Mouse (Mus musculus): Measurements from ENCODE around the gene Trdn. TPM values are rescaled to one million over a fixed set of nuclear protein-coding genes. Genes with fewer than 3 reads are reported as not detected.

Trdn gene
- polyA plus RNA-seq (2015; fragmentation: Nextera tagmentation; extraction: Ambion mirVana) = 0.21 and 0.33 TPM in 2 replicates

DNA sequence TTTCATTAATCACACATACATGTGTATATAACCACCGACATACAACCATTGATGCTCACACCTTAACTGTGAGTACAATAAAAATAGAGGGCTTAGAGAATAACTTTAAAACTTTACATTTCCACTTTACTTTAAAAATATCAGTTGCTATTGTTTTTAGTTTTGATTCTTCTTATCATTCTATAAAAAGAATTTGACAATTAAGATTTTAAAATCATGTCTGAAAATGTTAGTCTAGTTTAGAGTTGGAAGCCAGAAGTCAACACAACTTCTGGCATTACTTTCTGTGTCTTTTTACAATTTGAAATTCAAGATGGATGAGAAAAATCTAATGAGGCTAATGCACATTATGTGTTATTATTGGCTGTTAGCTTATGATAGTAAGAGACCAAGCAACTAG, at the start of gene Trdn:
Gene Trdn (plus strand): TSS at position 301 of the 400 bp plus-strand sequence.
- WGBS = 100% methylated on average over 1 of the region's 1 CpGs
- Histone ChIP-seq H3K4me2 (ENCODE audit: low read length) (no peak within 1 kb of the TSS), H3K27ac (ENCODE audit: low read length) (no peak within 1 kb of the TSS), H3K4me3 (replicated peaks; ENCODE audit: low read length) (no peak within 1 kb of the TSS), H3K4me1 (replicated peaks; ENCODE audit: control insufficient read depth, insufficient read depth, low read length) (peaks cover 7% of the 10 kb centered on the region), H3K9ac (replicated peaks; ENCODE audit: low read depth, low read length) (no peak within 1 kb of the TSS), H3K27me3 (replicated peaks; ENCODE audit: control insufficient read depth, insufficient read depth, low read length) (no peaks in the 10 kb centered on the region), H3K9me3 (ENCODE audit: control insufficient read depth, low read length) (no peaks in the 10 kb centered on the region), H3K36me3 (ENCODE audit: control insufficient read depth, insufficient read depth) (no peaks in the 10 kb centered on the region)
- ATAC-seq = no peak

DNA sequence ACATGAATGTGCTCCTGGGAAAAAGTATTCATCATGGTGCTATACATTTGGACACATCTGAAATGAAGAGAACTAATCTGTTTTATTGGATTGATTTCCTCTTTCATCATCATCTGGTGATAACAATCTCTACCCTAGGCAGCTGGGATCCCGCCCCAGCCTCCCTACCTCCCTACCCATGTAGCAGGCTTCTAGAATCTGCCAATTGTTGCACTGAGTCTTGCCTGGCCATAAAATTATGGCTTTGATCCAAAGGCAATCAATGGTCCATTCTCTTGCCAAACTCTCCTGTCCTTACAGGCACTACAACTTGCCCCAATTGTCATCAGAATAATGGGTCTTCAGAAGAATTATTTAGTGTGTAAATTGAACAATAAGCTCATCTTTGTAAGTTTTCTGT, 19.6 kb upstream of the Trdn start:
- H3K9ac ChIP-seq (replicated peaks; ENCODE audit: low read depth, low read length) = no peak overlapping the region
- H3K27me3 ChIP-seq (replicated peaks; ENCODE audit: control insufficient read depth, insufficient read depth, low read length) = no peaks in the 10 kb centered on the region
- H3K9me3 ChIP-seq (ENCODE audit: control insufficient read depth, low read length) = no peaks in the 10 kb centered on the region
- no peaks in the 10 kb centered on the region for H3K36me3 ChIP-seq (ENCODE audit: control insufficient read depth, insufficient read depth)
- no peaks in the 10 kb centered on the region for H3K4me1 ChIP-seq (replicated peaks; ENCODE audit: control insufficient read depth, insufficient read depth, low read length)
- ATAC-seq = no peak
- H3K4me3 ChIP-seq (replicated peaks; ENCODE audit: low read length) = no peak overlapping the region
- 81% methylated on average over 1 of the region's 1 CpGs for WGBS
- H3K27ac ChIP-seq (ENCODE audit: low read length) = no peak overlapping the region
- H3K4me2 ChIP-seq (ENCODE audit: low read length) = no peak overlapping the region

DNA sequence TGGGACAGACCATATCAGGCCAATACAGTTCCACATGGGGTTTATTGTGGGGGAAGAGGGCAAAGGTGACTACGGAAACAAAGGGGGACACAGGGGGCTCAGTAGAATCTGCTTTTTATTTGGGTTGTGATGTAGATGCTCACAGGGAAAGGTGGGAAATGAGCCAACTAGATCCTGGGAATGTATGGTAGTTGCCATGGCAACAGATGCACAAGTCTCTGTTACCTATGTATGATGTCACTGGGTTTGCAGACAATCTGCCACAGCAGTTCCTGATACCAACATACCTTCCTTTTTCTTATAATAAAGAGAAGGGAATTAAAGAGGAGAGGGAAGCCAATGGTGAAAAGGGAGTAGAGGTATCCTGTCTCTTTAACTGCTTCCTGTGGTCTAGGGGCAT, 14.8 kb upstream of the Trdn start:
- ATAC-seq = peak; percentile 45; the same call in 1 of the 2 replicates

DNA sequence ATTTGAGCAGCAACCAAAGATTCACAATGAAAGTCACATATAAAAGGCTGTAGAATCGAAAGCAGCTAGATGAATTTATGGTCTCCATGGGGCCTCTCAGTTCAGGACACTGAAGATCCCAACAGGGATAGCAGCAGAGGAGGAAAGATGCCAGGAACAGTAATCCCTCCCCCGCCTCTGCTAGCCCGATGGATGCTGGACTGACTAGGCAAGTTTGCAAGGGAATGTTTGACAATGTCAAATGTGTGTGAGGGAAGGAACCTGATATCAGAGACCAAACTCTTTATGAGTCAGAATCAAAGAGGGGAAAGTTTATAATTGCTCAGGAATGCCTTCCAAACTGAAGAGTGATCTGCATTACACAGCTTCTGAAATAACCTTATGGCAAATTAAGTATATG, 7.2 kb upstream of the Trdn start:
- WGBS = 85% methylated on average over 3 of the region's 3 CpGs
- H3K27ac ChIP-seq (ENCODE audit: low read length) = no peak overlapping the region
- no peak overlapping the region for H3K4me3 ChIP-seq (replicated peaks; ENCODE audit: low read length)
- no peaks in the 10 kb centered on the region for H3K9me3 ChIP-seq (ENCODE audit: control insufficient read depth, low read length)
- no peaks in the 10 kb centered on the region for H3K36me3 ChIP-seq (ENCODE audit: control insufficient read depth, insufficient read depth)
- ATAC-seq = no peak
- no peak overlapping the region for H3K4me2 ChIP-seq (ENCODE audit: low read length)
- no peaks in the 10 kb centered on the region for H3K4me1 ChIP-seq (replicated peaks; ENCODE audit: control insufficient read depth, insufficient read depth, low read length)
- H3K27me3 ChIP-seq (replicated peaks; ENCODE audit: control insufficient read depth, insufficient read depth, low read length) = no peaks in the 10 kb centered on the region
- H3K9ac ChIP-seq (replicated peaks; ENCODE audit: low read depth, low read length) = no peak overlapping the region

More for the DNA sequence above, 14.8 kb upstream of the Trdn start:
- Histone ChIP-seq H3K4me3 (replicated peaks; ENCODE audit: low read length) (no peak overlapping the region), H3K4me2 (ENCODE audit: low read length) (no peak overlapping the region), H3K9me3 (ENCODE audit: control insufficient read depth, low read length) (no peaks in the 10 kb centered on the region), H3K9ac (replicated peaks; ENCODE audit: low read depth, low read length) (no peak overlapping the region), H3K27me3 (replicated peaks; ENCODE audit: control insufficient read depth, insufficient read depth, low read length) (no peaks in the 10 kb centered on the region), H3K4me1 (replicated peaks; ENCODE audit: control insufficient read depth, insufficient read depth, low read length) (no peaks in the 10 kb centered on the region), H3K36me3 (ENCODE audit: control insufficient read depth, insufficient read depth) (no peaks in the 10 kb centered on the region), H3K27ac (ENCODE audit: low read length) (no peak overlapping the region)
- 93% methylated on average over 1 of the region's 1 CpGs for WGBS

DNA sequence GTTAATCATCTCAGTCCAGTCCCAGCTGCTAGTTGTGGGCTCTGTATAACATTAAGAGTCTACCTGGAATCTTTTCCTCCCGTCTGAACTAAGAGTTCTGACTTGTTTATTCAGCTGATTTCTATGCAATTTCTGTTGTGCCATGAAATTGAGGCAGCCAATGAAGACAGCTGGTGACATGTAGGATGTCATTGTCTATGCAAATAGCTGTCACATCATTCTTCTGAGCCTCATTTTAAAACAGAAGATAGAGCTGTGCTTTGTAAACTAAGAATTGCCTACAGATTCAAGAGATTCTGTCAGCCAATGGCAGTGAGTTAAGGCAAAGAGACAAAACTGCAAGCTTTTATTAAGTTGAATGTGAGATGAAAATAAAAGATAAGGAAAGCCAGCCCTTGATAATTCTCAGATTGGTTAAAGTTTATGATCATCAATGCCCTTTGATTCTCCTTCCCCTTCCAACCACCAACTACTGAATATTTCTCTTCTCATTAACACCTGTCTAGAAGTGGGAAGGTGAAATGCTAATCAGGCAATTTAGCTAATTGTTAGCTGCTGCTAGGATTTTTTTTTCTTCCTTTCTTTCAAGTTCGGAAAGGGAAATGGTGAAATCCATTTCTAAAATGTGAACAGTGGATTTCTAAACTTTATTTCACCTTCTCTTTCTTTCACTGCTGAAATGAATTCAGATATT, 1.9 kb downstream of the Trdn start:
- Histone ChIP-seq H3K4me3 (replicated peaks; ENCODE audit: low read length) (no peak overlapping the region), H3K27me3 (replicated peaks; ENCODE audit: control insufficient read depth, insufficient read depth, low read length) (no peaks in the 10 kb centered on the region), H3K9me3 (ENCODE audit: control insufficient read depth, low read length) (no peaks in the 10 kb centered on the region), H3K4me1 (replicated peaks; ENCODE audit: control insufficient read depth, insufficient read depth, low read length) (peaks cover 7% of the 10 kb centered on the region), H3K9ac (replicated peaks; ENCODE audit: low read depth, low read length) (no peak overlapping the region), H3K36me3 (ENCODE audit: control insufficient read depth, insufficient read depth) (no peaks in the 10 kb centered on the region), H3K4me2 (ENCODE audit: low read length) (no peak overlapping the region), H3K27ac (ENCODE audit: low read length) (peak overlapping the region; percentile 30; the same call in 1 of the 2 replicates)
- ATAC-seq = peak; percentile 87
- 24% methylated on average over 2 of the region's 2 CpGs for WGBS

DNA sequence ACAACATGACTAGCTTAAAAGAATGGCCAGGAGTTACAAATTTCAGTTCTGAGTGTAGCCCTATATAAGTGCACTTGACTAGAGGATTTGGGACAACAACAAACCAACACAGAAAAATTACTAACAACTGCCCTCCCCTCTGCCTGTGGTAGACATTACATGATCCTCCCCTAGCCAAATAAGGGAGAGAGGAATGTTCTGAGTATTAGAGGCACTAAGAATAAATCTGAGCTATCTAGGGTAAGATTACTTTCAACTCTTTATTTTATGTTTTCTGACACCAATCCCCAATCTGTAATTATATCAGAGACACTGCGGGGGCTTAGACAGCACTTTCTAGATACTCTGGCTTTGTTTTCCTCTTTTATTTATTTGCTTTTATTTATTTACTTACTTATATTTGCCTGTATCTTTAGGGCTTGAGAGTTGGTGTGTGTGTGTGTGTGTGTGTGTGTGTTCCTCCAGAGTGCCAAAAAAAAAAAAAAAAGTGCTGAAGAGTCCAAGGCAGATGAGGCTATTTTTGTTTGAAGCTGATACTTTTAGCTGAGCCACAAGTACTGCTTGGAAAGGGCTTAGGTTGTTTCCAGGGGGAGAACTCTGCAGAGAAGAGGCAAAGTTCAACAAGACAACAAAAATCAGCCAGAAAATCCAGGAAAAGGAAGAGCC, 2.7 kb downstream of the Trdn start:
- H3K27me3 ChIP-seq (replicated peaks; ENCODE audit: control insufficient read depth, insufficient read depth, low read length) = no peaks in the 10 kb centered on the region
- no peak overlapping the region for H3K4me3 ChIP-seq (replicated peaks; ENCODE audit: low read length)
- H3K4me1 ChIP-seq (replicated peaks; ENCODE audit: control insufficient read depth, insufficient read depth, low read length) = peaks cover 7% of the 10 kb centered on the region
- no peak overlapping the region for H3K9ac ChIP-seq (replicated peaks; ENCODE audit: low read depth, low read length)
- 92% methylated on average over 1 of the region's 1 CpGs for WGBS
- no peaks in the 10 kb centered on the region for H3K9me3 ChIP-seq (ENCODE audit: control insufficient read depth, low read length)
- H3K36me3 ChIP-seq (ENCODE audit: control insufficient read depth, insufficient read depth) = no peaks in the 10 kb centered on the region
- no peak for ATAC-seq
- no peak overlapping the region for H3K4me2 ChIP-seq (ENCODE audit: low read length)
- H3K27ac ChIP-seq (ENCODE audit: low read length) = no peak overlapping the region

DNA sequence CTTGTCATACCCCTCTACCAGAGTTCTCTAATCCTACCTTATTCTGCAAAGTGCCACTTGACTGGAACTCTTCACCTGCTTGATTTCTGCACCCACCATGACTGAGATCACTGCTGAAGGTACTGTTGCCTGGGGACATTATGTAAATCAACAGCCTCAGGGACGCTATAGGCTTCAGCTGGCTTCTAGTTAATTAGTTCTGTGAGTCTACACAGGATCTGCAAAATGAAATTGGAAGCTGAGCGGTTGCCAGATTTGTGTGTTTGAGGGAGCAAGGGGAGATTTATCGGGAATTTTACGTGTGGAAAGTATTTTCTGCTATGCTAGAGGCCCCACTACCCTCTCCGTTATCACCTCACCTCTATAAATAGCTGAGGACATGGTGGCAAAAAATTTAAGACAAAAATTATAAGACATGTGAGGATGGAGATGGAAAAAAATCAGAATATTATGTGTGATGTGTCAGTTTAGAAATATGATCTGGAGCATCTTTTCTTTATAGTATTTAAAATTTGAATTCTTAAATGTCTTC, 3.3 kb downstream of the Trdn start:
- H3K9me3 ChIP-seq (ENCODE audit: control insufficient read depth, low read length) = no peaks in the 10 kb centered on the region
- ATAC-seq = peak; percentile 64
- 50% methylated on average over 5 of the region's 5 CpGs for WGBS

DNA sequence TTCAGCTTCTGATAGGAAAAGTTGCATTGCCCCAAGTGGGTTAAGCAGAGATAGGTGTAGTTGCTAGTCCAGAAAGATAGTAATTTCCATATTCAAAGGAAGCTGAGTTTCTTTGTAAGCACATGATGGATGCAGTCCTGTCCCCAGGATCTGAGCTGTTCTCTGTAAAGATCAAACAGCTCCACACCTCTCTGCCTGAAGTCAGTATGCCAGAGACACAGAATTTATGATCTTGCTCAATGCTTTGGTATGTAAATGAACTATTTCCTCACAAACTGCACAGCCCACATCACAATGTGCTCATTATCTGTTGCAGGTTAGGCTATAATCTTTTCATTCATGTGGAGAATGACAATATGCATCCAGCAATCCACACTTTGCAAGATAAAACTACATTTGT, 8.0 kb downstream of the Trdn start:
- H3K4me2 ChIP-seq (ENCODE audit: low read length) = no peak overlapping the region

More for the DNA sequence above, 3.3 kb downstream of the Trdn start:
- peaks cover 7% of the 10 kb centered on the region for H3K4me1 ChIP-seq (replicated peaks; ENCODE audit: control insufficient read depth, insufficient read depth, low read length)
- no peak overlapping the region for H3K9ac ChIP-seq (replicated peaks; ENCODE audit: low read depth, low read length)
- H3K36me3 ChIP-seq (ENCODE audit: control insufficient read depth, insufficient read depth) = no peaks in the 10 kb centered on the region
- no peak overlapping the region for H3K27ac ChIP-seq (ENCODE audit: low read length)
- H3K27me3 ChIP-seq (replicated peaks; ENCODE audit: control insufficient read depth, insufficient read depth, low read length) = no peaks in the 10 kb centered on the region
- H3K4me2 ChIP-seq (ENCODE audit: low read length) = no peak overlapping the region
- H3K4me3 ChIP-seq (replicated peaks; ENCODE audit: low read length) = no peak overlapping the region

DNA sequence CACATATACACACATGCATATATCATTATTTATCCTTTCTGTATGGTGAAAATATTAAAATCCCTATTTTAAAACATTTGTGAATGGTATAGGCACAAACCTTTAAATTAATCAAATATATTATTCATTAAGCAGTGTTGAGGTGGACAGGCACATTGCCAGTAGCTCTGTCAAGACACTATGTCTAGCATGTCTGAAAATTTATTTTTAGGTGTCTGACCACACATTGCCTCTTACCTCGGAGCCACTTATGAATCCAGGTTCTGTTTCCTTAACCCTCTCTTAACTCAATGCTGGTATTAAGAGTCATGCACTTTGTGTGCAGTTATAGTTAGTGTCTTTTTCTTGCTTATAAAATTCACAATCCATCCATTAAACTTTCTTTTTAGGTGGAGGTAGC, 12.0 kb downstream of the Trdn start:
- ATAC-seq = no peak
- Histone ChIP-seq H3K36me3 (ENCODE audit: control insufficient read depth, insufficient read depth) (no peaks in the 10 kb centered on the region), H3K9ac (replicated peaks; ENCODE audit: low read depth, low read length) (no peak overlapping the region), H3K4me3 (replicated peaks; ENCODE audit: low read length) (no peak overlapping the region), H3K27ac (ENCODE audit: low read length) (no peak overlapping the region), H3K9me3 (ENCODE audit: control insufficient read depth, low read length) (no peaks in the 10 kb centered on the region), H3K27me3 (replicated peaks; ENCODE audit: control insufficient read depth, insufficient read depth, low read length) (no peaks in the 10 kb centered on the region), H3K4me2 (ENCODE audit: low read length) (no peak overlapping the region), H3K4me1 (replicated peaks; ENCODE audit: control insufficient read depth, insufficient read depth, low read length) (no peaks in the 10 kb centered on the region)
- WGBS = 53% methylated on average over 1 of the region's 1 CpGs

More for the DNA sequence above, 8.0 kb downstream of the Trdn start:
- ATAC-seq = no peak
- H3K9me3 ChIP-seq (ENCODE audit: control insufficient read depth, low read length) = no peaks in the 10 kb centered on the region
- H3K9ac ChIP-seq (replicated peaks; ENCODE audit: low read depth, low read length) = no peak overlapping the region
- H3K27ac ChIP-seq (ENCODE audit: low read length) = no peak overlapping the region
- H3K36me3 ChIP-seq (ENCODE audit: control insufficient read depth, insufficient read depth) = no peaks in the 10 kb centered on the region
- H3K4me1 ChIP-seq (replicated peaks; ENCODE audit: control insufficient read depth, insufficient read depth, low read length) = peaks cover 4% of the 10 kb centered on the region
- H3K4me3 ChIP-seq (replicated peaks; ENCODE audit: low read length) = no peak overlapping the region
- no peaks in the 10 kb centered on the region for H3K27me3 ChIP-seq (replicated peaks; ENCODE audit: control insufficient read depth, insufficient read depth, low read length)

Data from forebrain, embryonic 16.5 days (tissue).